Mouse (Mus musculus) kidney, postnatal 36 days (tissue): ENCODE data around the gene Nrxn3.

Experiments used
- DNase-seq, 2 experiments: peaks; one replicate each; pipeline ENCODE4 v3.0.0; 2021 to 2022; ENCODE audit warnings: mixed read lengths in 2 of 2

Nrxn3 gene

DNA sequence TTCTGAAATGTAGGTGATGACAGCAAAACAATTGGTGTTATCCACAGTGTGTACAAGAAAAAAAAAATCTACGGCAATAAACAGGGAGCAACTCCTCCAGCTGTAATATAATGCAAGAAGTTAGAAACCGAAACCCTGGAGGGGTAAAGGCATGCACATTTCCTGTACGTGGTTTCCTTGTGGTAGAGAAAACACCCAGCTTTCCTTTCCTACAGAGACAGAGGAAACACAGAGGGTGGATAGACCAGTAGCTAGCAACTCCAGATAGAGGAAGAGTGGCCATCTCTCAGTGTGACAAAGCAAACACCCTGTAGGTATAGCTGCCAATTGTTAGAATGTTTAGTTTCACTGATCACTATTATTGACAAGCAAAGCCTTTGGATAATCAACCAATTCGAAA, 642.2 kb downstream of the Nrxn3 start:
- no peak for DNase-seq

DNA sequence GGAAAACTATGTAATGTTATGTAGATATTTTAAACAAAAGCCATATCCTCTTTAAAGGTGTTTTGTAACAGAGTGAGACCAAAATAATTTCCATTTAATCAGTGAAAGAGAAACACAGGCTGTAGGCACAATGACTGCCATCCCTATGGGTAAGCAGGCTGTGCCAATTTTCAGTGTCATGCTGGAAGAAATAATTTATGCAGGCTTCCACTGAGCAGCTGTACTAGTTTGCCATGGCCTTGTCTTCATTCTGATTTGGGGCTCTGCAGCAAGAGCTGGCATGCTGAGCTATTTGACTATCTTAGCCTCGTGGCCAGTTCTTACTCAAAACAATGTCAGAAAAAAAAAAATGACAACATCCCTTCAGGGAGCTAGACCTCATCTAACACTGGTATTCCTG, 647.3 kb downstream of the Nrxn3 start:
- DNase-seq: no peak

DNA sequence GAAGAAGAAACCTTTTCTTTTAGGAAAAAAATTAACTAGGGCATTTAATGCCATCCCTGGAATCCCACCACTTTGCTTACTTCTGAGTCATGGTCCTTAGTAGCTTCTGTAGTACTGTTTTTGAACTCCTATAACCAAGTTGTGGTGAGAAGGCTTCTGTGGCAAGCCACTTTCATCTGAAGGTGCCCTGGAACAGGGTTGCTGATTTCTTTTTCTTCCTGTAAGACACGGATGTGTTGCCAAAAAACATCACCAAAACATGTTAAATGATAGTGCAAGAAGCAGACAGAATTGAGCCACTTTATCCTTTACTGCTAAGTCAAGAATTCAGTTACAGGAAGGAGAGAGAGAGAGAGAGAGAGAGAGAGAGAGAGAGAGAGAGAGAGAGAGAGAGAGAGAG, 653.9 kb downstream of the Nrxn3 start:
- DNase-seq: no peak

DNA sequence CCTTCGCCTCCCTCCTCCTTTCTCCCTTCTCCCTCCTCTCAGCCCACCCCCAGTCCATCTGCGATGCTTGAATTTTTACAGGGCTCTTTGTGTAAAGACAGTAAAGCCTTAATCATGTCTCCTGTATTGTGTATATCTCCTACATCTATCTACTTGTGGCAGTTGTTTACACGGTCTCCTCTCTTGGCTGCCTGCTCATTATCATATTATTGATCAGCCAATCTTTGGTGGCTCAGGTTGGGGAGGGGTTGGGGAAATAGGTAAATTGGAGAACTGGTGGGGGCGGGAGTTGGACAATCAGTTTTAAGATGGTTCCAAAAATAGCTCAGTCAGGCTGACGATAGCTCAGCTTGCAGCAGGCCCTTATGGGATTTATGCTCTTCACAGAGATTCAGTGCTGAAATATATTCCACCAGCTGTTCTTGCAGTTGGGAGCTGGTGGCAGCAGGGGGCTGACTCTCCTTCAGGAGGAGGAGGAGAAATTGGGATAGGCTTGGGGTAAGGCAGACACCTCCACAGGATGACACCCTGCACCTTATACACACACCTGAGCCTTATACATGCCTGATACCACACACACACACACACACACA, 654.5 kb downstream of the Nrxn3 start:
- DNase-seq: no peak

DNA sequence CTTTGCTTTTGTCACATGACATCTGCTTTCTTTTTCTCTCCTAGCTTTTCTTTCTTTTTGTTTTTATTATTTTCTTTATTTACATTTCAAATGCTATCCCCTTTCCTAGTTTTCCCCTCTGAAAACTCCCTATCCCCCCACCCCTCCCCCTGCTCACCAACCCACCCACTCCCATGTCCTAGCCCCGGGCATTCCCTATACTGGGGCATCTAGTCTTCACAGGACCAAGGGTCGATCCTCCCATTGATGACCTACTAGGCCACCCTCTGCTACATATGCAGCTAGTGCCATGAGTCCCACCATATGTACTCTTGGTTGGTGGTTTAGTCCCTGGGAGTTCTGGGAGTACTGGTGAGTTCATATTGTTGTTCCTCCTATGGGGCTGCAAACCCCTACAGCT, 655.0 kb downstream of the Nrxn3 start:
- no peak for DNase-seq

DNA sequence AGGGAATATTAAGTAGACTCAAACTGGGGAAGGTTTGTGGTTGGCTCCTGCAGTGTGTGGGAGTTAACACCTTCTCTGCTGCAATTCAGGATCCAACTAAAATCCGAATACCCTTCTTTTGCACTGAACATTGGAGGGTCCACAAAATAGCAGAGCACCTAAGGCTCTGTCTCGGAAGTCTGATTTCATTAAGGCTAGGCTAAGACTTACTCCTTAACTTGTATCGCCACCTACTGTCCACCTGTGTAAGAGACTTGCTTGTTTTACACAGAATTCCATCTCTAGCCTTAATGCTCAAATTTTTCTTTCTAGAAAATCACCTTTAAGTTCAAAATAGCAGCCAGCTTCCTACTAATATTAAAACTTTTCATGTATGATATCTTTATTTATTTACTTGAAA, 660.6 kb downstream of the Nrxn3 start:
- no peak for DNase-seq

DNA sequence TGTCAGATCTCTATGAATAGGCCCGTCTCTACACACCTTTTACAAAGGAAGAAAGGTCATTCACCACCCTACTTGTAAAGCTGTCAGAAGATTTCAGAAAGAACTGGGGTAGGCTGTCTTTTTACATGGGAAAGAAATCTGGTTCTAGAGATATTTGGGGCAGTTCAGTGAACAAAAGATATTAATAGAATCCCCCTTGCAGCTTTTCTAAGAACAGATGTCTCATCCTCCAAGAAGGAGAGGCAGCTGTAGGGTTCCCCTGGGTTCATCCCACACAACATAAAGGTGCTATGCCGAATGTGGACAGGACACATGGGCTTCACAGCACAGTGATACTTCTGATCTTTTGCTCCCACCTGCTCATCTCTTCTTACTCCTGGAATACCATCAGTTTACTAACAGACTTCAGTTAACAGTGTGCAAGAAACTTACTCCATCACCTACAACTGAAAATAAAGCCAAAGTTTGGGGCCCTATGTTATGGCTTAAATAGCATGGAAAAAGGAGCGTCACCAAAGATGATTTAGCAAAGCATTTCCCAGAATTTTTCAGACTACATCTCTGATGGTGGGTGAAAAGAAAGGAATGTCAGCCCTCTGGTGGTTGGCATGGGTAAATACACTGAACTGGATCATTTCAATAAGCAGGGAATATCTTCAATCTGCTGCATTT, 672.6 kb downstream of the Nrxn3 start:
- DNase-seq: no peak

DNA sequence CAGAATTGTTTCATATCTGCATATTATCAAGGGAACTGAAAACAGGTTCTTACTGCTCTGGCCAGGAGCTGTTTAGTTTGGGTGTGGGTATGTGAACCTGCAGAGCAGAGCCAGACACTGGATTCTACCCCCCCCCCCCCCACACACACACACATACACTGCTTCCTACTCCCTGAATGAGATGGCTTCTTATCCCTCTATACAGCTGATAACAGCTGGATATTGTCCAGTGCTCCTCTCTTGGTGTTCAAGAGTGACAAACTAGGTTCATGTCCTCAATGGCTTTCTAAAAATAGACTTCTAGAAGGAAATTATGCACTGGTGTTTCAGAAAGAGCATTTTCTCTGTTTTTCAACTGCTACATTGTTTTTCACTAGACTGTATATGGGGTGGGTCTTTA, 713.8 kb downstream of the Nrxn3 start:
- no peak for DNase-seq

DNA sequence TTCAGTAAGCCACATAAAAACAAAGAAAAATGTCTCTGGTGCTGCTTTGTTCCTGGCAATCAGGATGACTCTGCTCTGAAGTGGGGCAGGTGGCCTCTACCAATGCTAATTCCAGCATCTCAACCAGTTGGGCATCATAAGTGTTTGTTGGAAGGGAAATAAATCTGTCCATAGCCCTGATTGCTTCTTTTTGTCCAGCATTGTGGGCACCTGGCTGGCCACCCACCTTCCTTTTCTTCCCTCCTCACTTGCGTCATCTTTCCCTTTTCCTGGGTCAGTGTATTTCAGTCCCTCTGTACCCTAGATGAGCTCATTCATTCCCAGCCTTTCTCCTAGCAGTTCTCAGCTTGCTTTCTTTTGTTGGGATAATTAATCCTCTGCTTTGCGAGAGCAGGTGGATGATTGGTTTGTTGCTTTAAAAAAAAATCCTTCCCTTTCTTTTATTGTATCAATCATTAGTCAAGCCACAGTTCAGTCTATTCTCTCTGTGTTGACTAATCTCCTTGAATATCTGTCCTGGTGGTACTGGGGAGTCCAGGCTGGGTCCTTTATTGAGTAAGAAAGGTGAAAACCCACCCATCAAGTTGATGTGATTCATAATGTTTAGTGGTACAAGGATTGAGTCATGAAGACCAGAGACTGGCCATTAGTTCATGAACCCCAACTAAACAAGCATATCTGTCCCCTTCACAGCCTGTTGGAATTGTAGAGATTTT, 719.8 kb downstream of the Nrxn3 start:
- no peak for DNase-seq

DNA sequence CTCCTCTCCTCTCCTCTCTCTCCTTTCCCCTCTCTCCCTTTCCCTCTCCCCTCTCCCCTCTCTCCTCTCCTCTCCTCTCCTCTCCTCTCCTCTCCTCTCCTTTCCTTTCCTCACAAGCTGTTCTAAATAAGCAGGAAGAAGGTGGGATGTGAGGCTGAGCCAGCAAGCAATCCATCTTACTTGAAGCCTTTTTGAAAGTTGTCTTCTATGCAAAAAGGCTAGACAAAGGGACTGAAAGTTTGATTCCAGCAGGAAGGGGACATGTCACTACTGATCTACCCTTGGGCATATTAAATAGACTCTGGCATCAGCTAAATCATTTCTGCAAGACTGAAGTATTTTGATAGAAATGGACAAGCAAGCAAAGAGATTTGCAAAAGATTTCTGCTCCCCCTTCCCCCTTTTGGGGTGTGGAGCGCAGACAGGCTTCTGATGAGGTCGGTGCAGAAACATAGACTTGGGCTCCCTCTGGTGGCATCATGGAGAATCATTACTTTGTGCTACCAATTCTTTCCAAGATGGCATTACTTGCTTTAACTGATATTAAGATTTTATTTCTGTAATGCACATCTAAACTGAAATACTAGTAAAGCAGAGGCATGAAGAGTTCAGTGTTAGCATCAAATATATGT, 728.1 kb downstream of the Nrxn3 start:
- peak; percentile 8 to 44 for DNase-seq

DNA sequence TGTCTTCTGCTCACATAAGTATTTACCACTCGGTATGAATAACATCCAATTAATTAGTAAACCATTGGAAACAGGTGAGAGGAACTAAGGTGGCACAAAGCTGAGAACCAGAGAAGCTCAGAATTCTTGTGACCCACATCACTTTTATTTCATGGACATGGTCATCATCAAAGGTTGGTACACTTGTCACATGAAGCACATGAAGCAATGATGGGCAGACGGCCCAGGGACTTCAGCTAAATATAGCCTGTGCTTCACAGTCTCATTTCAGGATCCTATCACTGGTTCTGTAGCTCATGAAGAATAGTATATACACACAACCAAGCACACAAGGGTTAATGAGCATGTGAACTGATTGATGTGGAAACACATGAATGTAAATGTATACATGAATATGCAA, 747.5 kb downstream of the Nrxn3 start:
- DNase-seq: no peak

DNA sequence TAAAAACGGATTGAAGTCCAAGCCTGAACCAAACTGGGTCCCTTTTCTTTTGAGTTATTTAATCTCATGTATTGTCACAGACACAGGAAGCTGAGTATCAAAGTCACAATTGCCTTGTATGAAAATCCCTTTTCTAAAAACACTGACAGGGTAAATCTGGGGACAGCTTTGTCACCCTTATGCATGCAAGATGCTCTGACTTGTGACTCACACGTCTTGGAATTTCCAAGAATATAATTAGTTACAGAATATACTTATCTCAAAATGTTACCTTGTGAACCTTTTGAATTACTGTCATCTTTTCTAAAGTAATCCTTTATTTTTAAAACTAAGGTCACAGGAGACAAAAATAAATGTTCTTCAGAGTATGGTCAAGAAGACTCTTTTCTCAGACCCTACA, 748.6 kb downstream of the Nrxn3 start:
- DNase-seq: no peak

DNA sequence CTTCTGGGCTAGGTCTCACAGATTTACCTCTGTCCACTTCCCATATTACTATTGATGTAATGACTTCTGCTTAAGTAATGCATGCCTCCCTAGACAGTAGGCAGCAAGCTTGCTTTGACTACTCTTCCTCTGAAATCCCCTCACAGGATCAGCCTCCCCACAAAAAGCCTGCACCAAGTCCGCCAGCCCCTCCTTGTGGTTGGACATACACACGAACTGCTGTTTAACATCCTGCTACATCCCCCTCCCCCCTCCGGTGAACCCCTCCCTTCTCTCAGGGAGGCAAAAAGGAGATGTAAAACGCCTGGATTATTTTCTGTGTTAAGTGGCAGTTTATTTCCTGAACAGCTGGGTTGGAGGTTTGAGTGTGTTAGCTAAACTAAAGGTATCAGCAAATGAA, 749.2 kb downstream of the Nrxn3 start:
- no peak for DNase-seq

DNA sequence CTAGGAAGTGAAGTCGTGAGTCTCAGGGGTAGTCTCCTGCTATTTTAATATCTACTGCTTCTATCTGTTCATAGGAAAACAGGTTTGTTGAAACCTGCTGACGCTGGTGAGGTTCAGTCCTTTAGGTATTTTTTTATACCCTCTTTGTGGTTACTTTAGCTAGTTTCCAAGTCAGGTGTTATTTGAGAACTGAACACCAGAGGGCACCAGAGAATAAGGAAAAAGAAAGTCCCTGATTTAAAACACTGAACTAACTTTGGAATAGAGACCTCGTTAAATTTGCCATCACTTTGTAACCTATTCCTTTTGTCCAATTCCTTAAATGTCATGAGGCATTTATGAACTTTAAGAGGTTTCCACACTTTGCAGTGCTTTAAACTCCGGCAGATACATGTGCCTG, 756.4 kb downstream of the Nrxn3 start:
- DNase-seq: peak; percentile 38 to 44

DNA sequence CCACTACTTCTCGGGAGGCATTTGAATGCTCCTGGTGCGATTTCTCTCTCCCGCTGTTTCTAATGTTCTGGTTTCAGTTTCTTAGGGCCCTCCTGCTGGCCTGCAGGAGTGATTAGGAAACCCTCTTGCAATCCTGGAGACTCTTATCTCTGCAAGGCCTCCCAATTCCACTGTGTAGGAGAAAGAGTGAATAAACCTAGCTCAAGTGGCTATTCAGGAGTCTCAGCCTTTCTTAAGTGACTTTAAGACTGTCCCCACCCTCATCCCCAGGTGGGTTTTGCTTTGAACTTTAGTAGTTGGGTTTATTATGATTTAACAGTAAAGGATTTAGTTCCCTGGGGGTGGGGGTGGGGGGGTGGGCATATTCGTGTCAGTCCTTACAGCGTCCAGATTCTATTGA, 759.5 kb downstream of the Nrxn3 start:
- DNase-seq: no peak

DNA sequence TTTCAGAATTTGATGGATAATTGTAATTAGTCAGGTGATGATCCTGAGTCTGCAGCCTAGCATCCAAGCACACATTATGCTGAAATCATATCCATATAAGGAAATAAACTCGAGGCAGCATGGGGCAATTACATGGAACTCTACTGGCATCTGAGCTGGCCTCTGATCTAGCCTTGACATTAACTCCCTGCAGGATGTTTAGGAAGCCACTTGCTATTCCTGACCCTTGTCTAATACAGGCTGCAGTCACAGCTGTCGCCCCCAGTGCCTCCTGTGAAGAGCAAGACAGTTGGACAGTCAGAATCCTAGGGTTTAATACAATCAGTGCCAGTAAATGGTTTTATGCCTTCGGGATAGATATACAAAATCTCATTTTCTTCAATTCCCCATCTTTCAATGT, 781.4 kb downstream of the Nrxn3 start:
- no peak for DNase-seq

DNA sequence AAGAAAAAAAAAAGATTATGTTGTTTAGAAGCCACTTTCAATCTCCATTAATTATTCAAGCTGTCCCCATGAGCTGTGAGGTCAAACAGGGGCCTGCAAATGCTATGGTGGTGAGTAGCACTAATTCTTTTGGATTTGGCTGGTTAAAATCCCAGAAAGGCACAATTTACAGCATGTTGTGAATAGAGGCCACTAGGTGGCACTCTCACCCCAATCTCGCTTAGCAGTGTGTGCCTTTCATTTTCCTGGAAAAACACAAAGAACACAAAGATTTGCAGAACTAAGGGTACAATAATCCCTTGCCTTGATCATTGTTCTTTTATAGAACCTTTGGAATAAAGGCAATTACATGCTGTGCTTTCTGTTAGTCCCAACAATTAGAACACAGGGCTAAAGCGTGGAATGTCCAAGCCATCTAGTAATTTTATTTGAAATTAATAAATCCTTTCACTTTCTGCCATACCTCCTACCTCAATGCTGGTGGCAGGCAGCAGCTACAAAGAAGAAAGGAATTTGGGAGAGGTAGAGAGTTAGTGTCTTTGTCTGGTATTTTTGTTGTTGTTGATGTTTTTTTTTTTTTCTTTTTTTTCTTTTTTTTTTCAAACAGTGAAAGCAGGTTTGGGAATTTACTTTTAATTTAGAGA, 782.6 kb downstream of the Nrxn3 start:
- DNase-seq: peak; percentile 12 to 65

DNA sequence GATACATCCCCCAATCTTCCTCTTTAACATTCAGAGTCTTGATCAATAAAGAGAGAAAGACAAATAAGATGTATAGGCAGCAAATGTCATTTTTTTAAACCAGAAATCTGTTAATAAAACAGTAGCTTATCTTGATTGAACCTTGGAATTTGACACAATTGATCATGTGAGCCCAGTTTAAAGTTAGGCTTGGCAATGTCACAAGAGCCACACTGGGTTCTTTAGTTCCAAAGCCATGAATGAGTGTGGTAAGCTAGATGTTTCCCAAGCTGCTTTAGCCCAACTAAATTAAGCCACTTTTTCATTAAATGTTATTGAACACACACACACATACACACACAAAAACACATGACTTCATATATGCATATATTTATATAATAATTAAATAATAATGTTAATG, 786.3 kb downstream of the Nrxn3 start:
- DNase-seq: no peak

DNA sequence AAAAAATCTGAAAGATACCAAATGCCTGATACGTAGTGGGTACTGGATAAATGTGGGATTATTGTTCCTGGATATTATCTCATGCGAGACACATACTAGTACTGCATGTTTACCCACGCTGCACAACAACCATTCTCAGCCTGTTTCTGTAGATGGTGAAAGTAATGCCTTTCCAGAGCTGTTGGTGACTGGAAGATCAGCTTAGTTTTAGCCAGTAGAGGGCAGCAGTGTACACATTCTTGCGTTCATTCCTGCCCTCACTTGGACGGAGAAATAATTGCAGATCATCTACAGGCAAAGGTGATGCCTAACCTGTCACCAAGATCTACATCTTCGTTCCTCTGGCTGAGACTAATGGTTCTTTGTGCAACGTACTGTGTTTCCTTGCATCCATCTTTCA, 791.1 kb downstream of the Nrxn3 start:
- DNase-seq: peak; percentile 52 to 63

DNA sequence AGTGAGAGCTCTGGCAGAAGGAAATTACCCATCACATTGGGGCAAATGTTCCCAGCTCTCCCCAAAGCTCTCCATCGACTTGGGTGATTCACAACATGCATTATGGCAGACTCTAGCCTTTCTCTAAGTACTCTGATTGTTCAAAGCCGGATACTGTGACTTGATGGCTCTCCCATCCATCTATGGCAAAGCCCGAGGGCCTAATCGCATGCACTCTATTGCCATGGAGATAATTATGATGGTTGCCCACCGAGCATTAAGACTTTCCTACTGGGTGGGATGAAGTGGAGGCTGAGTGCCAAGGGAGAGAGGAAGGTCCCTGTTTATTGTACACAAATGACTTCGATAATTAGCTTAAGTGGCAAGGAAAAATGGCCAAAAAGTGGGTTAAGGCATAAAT, 793.4 kb downstream of the Nrxn3 start:
- DNase-seq: no peak

DNA sequence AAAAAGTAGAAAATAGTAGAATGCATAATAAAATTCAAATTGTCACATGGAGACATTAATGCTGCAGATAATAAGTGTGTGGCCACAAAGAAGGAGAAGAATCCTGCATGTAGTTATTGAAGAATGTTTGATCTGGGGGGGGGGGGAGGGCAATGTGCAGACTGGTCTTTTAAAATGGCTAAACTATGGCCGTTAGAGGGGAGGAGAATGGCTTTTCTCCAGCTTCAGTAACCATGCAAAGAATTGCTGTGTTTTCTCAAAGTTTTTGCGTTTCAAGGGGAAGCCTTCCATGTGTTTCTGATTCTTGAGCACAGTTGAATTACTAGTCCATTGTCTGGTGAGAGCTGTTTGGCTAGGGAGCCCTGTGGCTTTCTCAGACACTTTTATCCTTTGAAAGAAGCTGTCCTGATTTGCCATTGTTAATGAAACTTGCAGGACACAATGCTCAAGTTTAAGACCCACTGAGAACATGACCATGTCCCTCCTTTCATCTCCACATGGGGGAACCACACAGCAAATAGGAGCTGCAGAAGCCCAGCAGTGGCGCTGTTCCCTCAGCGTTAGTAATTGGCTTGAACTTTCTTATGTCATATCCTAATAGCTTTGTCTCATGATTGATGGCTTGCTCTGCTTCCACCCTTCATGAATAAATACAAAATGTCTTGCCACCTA, 808.1 kb downstream of the Nrxn3 start:
- DNase-seq: no peak

DNA sequence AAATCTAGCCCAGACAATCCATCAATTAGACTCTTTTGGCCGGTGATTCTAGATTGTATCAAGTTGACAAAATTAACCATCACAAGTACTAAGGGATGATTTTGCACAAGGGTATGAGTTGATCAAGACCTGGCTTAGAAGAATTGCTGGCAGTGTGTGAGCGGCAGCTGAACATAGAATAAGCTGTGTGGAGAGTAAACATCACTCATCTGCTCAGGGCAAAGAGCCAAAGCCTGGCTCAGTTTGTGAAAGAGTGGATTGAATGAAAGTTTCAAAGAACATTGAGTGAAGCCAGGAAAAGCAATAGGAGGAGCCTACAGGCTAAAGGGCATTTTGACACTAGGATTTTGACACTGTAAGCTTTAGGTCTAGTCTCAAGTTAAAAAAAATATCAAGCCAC, 828.6 kb downstream of the Nrxn3 start:
- no peak for DNase-seq
